Mouse (Mus musculus) WW6 (cell line): ENCODE data around the gene Mrpl4.

Experiments
- DNase-seq: peaks from one replicate; pipeline ENCODE4 v3.0.0-alpha.2; 2013; ENCODE audit warnings: low read depth, low spot score

Mrpl4 gene

DNA sequence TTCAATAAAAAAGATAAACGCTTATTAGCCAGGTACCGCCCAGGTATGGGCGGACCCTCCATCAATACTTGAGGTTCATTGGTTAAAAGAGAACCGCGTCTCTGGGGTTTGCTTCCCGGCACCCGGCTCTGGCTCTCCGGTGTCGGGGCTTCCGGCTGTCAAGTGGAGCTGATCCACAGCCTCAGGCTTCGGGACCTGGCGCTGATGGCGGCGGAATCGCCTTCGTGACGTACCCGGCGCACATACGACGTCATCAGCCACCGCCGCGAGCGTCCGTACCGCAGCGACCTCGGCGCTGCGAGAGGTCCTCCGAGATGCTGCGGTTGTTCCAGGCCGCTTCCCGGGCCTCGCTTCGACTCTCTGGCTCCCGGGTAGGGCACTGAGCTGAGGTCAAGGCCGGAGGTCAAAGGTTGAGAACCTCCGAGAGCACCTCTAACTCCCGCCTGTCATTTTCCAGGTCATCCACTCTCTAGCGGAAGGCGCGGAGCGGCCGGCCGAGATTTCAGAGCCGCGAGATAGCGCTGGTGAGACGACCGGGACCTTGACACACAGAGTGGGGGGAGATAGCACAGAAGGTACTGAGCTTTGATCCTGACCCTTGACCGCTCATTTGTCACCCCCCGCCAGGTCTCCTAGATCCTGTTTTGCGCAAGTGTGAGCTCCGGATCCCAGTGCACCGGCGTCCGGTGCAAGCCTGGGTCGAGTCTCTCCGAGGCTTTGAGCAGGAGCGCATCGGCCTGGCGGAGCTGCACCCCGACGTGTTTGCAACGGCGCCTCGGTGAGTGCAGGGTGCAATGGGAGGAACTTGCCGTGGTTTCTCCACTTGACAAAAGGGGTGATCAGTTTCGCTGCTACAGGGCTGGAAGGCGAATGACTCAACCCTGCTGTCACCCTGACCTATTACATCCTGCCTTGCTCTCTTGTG, at the start of gene Mrpl4:
Gene Mrpl4, plus strand, starts transcription at position 112 of the 925 bp plus-strand sequence.
- DNase-seq = peak; percentile 84

DNA sequence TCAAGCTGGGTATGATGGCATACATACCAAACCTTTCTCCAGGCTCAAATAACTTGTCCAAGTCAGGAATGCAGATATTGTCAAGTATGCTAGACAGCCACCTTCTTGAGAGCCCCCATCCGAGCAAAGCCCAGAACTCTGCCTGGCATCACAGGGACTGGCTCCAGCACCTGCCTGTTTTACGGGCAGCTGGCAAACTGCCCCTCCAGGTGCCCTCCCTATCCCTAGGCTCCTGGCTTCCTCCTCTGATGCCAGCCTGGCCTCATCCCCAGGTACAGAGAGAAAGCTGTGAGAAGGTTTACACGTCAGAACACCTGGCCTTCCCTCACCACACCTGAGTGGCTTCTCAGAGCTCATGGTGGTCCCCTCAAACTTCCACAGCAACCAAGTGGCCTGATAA, 45.5 kb upstream of the Mrpl4 start:
- DNase-seq = no peak

DNA sequence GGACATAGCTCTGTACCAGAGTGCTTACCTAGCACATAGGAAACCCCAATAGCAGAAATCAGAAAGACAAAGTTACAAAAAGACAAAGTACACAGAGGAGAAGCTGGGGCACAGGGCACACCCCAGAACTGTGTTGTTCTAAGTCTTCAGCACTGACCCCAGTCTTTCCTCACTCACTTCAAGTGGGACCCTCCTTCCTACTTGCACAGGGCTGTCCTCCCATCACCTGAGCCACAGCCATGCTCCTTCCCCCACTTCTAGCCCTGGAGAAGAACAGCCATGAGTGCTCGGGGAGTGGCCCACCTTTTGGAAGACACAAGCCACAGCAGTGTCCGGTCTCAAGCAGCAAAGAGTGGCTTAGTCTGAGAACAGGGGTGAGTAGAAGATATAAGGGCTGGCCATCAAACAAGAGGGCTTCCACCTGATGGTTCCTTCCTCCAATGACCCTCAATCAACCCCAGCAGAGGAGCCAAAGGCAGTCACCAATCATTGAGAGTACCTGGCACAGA, 43.1 kb upstream of the Mrpl4 start, which contains the start of gene Dnmt1:
Gene Dnmt1, minus strand, starts transcription at position 459 of the 509 bp plus-strand sequence.
- no peak for DNase-seq

DNA sequence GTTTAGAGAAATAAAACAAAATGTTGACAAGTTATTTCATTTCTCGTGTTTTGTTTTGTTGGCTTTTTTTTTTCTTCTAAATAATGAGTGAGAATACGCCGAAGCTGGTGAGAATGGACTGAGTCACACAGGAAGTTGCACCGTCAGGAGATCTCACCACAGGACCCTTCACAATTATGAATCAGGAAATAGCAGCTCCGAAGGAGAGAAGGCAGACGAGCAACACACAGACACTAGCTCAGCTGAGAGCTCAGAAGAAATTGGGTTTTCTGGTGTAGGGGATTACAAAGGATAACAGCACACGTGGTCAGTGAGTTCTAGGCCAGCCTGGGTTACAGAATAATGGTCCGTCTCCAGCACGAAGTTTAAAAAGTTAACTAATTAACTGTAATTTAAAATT, 41.0 kb upstream of the Mrpl4 start:
- no peak for DNase-seq

DNA sequence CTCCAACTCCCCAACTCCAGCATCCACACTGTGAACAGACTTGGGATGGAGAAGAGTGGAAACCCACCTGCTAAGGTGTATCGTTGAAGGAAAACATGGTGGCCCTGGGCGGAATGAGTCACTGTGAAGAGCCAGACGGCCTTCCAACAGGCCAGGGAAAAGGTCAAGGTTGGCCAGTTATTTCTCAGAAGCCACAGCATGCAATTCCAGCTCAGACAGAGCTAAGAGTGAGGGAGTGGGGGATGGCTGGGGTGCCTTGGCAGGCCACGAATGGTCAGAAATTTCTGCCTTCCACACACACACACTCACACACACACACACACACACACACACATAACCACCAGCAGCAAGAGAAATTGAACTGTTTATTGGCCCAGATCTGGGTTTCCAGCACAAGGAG, 36.9 kb upstream of the Mrpl4 start:
- DNase-seq = no peak

DNA sequence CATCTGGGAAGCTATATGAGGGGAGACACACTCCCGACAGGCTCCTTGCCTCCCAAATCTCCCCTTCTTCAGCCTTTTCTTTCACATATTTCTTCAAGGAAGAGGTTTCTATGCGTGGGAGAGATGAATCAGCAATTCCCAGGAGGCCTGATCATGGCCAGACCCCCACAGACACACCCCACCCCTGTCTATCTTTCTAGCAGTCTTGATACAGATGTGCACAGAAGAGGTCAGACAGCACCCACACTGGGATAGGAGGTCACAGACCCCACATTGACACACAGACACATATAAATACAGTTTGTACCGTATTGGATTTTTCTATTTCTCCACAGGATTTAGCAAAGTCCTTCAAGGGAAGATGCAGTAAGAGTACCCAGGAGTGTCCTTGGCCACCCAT, 36.5 kb upstream of the Mrpl4 start:
- no peak for DNase-seq

DNA sequence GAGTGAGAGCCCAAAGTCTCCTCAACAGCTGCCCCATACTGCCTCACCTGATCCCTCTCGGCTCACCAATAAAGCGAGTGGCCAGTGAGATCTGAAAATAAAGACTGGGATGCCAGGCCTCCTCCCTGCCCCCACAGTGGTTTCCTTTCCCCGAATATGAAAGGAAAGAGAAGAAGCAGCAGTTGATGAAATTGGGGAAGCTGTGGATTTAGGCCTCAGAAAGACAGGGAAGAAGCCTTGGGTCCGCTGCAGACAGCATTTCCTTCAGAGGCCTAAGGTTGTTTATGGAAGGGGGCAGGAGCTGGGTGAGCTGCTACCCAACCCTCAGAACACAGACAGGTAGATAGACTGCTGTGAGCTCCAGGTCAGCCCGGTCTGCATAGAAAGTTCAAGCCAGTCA, 35.8 kb upstream of the Mrpl4 start:
- no peak for DNase-seq

DNA sequence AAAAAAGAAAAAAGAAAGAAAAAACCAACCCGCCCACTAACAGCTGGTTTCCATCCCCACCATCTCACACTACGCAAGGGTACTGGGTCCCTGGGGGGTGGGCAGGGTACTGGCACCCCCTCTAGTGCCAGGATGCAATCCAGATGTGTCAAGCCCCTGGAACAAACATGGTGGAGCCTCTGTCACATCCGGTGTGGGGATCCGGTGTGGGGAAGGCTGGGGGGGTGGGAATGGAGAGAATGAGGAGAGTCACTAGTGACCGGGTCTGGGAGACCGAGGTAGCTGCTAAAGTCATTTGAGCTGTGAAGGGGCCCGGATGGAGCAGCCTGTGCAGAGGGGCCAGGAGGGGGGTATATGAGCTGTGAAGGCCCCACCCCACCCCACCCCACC, 30.8 kb upstream of the Mrpl4 start:
- no peak for DNase-seq

DNA sequence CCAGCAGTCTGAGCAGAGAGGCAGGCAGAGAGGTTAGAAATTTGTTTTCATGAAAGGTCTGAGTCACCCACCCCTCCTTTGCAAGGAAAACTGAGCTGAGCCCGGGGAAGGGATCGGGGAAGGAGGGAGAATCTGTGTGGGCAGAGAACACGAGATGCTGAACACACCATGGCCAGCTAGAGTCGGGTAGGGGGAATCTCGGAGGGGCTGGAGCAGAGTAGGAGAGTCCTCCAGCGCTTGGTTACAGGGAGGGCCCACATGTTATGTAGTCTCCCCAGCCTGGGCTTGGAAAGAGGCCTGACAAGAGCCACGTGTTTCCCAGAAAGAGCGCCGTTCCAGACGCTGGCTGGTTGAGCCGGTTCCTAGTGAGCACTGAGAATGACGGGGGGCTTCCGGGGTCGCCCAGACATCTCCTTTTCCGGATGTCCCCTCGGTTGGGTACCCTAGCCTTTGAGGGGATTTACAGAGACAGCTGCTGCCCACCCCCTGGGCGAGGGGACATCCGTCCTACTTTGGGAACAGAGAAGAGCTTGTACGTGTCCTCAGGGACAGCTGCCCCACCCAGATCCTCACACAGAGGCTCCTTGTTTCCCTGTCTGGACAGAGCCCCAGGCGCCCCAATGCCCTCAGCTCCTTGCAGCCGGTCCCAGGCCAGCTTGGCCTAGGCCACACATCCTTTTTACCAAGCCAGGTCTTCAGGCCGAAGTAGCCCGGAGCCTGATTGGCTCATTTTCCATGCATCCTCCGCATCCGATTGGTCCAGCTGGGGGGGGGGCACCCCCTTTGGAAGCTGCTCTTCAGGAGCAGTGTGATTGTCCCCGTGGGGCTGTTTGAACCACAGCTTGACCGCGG, 30.2 kb upstream of the Mrpl4 start:
- no peak for DNase-seq

DNA sequence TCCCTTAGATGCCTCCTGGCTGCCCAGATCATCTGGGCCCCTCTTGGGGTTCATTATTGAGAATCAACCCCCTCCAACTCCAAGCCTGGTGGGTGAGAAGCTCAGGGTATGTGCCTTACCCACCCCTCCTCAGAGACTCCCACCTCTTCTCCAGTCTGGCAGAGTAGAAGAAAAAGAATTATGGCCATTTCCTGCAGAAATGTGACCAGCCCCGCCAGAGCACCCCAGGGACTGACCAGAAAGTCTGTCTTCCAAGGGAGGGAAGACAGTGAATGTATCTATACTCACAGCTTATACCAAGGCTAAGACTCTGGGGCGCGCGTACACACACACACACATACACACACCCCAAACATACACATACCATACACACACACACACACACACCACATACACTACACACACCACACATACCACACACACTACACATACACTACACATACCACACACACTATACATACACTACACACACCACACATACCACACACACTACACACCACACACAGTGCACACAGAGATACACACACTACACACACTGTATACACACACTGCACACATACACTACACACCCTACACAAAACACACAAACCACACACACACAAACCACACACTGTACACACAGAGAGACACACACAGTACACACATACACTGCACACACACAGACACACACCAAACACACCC, 29.4 kb upstream of the Mrpl4 start:
- DNase-seq = no peak

DNA sequence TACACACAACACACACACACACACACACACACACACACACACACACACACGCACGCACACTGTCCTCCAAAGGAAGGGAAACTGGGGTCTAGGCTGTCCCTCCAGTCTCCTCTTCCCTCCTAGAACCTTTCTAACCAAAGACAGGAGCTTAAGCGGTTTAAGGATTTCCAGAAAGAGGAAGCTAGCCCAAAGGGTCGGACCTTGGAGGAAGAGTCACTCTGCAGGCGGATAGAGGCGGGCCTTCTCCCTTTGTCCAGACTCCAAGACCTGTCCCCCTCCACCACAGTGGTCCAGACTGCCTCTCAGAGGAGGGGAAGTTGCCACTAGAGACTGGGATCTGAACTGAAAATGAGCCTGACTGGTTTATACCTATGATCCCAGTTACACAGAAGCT, 28.9 kb upstream of the Mrpl4 start:
- no peak for DNase-seq

DNA sequence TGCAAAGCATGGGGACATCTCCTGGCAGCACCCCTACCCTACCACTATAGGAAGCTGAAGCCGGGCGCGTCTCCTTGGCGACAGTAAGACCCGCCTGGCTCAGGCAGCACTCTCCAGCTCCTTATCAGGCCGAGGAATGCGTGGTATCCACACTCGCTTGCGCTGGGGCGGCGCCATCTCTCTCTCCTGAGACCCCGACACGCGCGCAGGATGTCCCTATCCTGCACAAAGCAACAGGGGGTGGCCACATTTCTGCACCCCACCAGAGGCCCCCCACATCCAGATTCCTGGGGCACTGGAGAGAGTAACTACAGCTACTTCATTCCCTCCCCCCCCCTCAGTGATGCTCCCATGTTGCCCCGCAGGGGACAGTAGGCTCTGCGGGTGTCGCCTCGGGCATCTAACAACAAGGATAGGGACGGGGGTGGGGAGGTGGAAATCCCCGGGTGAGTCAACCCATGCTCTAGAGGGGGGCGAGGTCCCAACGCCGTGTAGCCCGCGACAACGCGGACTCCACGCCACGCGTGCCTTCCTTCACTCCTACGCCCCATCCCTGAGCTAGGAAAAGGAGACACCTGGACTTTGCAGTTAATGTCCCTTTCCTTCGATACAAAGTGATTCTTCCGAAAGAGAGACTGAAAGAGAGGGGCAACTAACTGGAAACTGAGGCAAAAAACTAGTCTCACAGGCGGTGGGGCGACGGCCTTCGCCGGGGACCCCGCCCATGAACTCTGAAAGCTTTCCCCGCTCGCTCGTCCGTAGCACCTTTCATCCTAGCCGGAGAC, 26.9 kb upstream of the Mrpl4 start:
- DNase-seq = no peak

DNA sequence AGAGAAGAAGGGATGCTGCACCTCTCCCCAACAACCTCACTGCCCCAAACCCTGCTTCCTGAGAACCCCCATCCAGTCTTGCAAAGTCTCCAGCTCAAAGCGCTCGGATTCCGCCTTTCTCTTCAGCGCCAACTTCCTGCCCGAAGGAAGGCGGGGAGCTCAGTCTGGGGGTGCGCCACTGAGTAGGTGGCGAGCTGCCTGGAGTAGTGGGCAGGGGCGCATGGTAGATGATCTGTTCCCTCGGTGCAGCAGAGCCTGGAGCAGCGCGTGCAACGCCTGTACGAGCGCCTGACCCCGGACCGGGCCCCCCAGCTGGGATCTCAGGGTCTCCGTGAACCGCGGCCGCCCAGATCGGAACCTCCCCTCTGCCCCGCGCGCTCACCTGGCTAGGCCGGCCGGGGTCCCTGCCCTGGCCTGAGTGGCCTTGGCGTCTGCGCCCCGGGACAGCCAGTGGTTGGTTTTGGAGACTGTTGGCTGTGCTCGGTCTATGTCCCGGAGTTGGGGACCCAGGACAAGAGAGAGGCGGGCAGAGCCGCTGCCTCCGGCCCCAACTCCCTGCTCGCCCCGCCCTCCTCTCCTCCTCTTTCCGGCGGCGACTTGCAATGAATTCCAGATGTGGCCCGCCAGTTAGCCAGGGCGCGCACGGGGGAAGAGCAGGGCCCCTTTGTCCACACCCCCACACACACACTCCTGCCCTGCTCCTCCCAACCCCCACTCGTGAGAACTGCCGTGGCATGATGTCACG, 26.1 kb upstream of the Mrpl4 start, which contains the start of gene S1pr2:
Gene S1pr2, minus strand, starts transcription at position 566 of the 745 bp plus-strand sequence.
- DNase-seq = peak; percentile 74

DNA sequence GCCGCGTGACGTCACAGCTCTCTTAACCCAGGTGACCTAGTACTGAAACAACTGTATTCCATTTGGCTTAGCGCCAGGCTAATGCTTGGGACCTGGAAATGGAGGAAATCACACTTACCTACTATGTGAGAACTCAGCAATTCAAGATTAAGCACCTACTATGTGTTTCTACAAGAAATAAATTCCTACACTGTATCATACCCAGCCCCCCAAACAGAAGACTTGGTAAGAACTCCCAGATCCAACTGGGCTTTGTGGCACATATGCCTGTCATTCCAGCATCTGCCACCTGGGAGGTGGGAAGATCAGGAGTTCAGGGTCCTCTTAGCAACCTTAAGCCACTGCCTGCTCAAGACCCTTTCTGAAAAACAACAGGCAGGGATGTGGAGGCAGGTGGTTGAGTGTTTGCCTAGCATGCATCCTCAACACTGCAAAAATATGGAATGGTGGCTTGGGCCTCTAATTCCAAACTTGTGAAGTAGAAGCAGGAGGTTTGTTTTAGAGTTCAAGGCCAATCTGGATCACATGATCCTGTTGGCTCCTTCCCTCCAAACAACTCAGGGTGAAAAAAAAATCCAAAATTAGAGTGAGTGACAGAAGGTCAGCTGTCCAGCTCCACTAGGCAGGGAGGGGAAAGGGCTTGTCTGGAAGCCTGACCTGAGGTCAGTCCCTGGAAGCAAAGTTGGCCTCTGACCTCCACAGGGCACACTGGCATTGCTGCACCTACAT, 25.4 kb upstream of the Mrpl4 start:
- DNase-seq = no peak

DNA sequence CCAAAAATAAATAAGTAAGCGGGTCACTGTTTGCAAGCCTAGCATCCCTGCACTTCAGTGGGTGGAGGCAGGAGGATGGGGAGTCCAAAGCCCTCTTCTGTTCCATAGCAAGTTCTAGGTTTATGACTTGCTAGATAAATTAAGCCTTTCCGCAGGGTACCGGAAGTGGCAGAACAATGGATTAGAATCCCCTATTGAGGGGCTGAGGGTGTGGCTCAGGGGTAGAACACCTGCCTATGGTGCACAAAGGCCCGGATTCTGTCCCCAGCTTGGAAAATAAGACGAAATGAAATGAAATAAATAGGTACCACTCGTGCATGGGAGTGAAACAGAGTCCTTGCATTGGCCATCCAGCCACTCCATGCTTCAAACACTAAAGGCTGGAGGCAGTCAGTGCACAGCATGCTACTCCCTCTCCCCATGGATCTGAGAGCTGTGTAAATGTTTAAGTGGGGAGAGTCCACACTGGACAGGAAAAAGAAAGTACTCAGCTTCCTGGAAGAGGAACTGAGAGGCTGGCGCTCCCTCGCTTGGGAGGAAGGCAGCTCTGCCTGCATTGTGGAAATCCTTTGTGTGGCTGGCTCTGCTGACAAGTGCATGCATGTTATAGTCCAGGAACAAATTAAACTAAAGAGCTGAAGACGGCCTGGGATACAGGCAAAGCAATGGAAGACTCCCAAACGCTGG, 24.0 kb upstream of the Mrpl4 start:
- DNase-seq = no peak

DNA sequence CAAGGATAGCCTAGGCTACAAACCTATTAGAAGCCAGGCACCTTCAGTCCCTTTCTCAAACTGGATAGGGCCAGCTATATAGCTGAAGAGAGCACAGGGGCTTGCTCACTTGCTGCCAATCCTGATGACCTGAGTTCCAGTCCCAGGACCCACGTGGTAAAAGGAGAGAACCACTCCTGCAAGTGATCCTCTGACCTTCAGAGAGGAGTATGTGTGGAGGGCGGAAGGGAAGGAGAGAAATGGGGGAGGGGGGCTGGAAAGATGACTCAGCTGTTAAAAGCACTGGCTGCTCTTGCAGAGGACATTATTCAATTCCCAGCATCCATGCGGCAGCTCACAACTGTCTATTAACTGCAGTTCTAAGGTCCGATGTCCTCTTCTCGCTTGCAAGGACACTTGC, 23.4 kb upstream of the Mrpl4 start:
- no peak for DNase-seq

DNA sequence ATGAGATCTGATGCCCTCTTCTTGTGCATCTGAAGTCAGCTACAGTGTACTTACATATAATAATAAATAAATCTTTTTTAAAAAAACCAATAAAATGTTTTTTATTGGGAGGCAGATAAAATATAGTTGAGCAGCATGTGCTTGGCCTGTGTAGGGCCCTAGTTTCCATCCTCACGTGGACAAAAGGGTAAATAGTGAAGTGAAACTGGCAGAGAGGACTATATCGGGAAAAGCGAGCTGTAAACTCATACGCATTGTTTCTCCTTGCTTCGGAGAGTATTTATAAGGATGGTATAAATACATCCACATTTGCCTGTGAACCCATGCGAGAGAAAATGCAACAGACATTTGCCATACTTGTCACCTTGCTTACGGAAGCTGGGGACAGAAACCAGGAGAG, 22.8 kb upstream of the Mrpl4 start:
- no peak for DNase-seq

DNA sequence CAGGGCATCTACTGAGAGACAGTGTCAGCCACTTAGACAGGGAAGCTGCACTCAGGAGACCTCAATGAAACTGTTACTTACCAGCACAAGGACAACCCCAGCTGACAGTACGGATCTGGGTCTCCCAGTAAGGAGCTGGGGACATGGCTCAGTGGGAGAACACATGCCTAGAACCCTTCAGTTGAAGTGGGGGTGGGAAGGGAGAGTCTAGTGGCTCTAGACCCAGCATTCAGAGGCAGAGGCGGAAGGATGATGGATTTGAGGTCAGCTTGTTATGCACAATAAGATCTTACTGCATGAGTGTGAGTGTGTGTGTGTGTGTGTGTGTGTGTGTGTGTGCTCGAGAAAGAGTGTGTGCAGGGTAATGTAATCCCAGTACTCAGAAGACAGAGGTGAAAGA, 20.4 kb upstream of the Mrpl4 start:
- no peak for DNase-seq

DNA sequence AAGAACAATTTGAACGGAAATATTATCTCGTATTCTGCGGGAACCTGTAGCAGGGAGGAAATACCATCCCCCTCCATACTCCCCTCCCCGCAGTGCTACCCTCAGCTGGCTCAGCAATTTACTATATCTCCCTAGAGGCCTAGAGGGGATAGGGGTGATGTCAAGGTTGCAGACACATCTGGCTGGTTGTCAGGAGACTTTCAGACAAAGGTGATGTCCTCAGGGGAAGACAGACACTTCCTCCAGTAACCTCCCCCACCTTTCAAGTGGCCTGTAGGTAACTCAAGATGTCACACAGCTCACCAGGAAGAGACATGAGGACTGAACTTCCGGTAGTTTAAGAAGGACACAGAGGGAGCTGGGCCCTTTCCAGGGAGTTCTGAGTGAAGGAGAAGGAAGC, 19.4 kb upstream of the Mrpl4 start:
- DNase-seq = no peak
